Mouse (Mus musculus): ENCODE data around the gene Olfr1240. TPM values are rescaled to one million over a fixed set of nuclear protein-coding genes. Genes with fewer than 3 reads are reported as not detected.

Gene Olfr1240
- not detected for total RNA-seq (2021)
- long read RNA-seq, experiment 1, result 0 reads
- long read RNA-seq, experiment 2, result 0 reads

DNA sequence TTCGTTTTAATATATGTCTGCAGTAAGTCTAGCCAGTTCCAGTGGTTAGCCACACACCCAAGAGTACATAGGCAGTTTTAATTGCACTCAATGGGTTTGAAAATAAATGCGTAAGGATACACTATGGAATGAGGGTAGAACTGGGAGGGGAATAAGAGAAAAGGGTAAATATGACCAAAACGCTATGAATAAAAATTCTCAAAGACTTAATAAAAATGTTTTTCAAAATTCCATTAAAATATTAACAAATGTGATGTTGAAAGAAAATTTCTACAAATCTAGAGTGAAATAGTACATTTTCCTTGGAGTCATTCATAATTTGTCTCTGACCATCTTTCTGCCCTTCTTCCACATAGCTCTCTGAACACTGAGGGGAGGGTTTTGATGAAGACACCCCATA, at the start of gene Olfr1240:
Gene Olfr1240 (minus strand): TSS at position 101 of the 400 bp plus-strand sequence.
- no peak for DNase-seq (ENCODE audit: low spot score in 2 of 2)

DNA sequence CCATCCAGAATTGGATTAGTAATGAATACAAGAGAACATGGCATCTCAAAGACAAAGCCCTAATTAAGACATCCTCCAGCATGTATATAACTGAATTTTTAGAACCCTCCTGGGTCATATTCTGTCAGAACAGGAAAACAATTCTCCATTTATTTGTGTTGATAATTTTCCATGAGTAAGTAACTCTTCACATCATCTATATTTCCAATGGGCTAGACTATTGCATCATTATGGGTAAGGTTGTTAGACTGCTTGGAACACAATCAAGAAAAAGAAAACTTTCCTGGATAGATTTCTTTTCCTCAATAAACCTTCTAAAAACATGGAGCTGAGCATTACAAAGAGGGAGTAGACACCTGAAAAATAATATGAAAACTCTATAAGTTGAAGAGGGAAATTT, 44.2 kb upstream of the Olfr1240 start, which contains the start of gene Olfr1241:
Gene Olfr1241 (minus strand): TSS at position 101 of the 400 bp plus-strand sequence.
- DNase-seq (ENCODE audit: low spot score in 2 of 2), result no peak

DNA sequence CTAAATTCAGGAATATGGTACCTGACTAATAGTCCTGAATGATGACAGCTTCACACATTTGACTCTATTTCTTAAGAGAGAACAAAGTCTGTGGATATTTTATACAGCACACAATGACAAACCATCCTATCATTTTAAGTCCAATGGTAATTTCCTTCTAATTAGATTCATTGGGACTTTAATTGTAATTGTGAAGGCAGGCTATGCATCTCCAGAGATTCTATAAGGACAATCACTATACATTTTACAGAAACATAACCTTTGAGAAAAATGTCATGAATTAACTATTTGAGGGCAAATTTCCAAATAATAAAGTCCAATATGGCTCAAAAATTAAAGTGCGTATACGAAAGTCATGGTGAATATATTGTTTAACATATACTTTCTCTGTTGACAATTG, 22.5 kb downstream of the Olfr1240 start, which contains the start of gene Olfr1239:
Gene Olfr1239 (minus strand): TSS at position 101 of the 400 bp plus-strand sequence.
- no peak for DNase-seq (ENCODE audit: low spot score in 2 of 2)

DNA sequence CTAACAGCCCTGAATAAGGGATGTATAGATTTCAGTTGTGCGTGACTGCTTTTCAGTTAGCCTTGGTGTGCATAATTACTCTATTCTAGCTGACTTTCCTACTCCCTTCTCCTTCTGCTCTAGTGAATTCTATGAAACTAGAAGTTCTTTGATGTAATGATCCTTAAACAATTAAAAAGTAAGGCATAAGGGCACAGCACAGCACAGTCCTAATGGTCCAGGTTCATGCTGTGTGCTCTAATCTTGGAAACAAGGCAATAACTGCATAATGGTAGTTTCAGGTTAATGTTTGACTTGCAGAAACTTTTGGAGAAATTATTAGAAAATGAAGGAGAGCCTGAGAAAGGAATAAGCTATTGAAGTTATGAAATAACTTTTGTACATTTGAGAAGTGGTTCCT, 28.2 kb downstream of the Olfr1240 start:
- no peak for DNase-seq (ENCODE audit: low spot score in 2 of 2)

DNA sequence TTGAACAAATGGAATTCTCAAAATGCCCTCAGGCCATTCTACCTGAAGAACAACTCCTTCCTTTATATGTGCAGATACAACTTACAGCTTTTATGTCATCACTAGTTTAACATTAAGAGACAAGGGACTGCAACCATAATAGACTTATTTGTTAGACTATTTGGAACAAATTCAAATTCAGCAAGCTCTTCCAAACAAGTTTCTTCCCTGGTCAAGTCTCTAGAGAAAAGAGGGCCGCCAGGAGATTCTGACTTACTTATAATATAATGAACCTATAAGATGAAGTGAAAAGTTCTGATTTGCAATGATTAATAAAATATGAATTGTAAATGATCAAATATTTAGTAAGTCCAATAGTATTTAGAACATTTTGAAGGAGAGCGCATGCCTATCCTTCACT, 33.2 kb downstream of the Olfr1240 start, which contains the start of gene Olfr1238:
Gene Olfr1238 (minus strand): TSS at position 101 of the 400 bp plus-strand sequence.
- no peak for DNase-seq (ENCODE audit: low spot score in 2 of 2)

DNA sequence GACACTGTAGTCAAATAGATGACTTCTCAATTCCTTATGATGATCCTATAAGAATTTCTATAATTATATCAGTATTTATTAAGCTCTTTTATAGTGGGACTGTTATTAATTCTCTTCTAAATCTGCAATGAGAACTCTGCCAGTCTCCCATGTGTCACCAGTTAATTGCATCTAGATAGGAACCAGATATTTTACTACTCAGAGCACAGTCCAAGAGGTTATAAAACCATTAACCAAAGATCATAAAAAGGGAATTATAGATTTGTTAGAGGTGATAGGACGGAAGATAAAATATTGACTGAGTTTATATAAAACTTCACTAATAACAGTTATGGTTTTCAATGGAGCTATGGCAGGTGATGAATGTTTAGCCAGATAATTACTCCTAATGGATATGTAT, 41.9 kb downstream of the Olfr1240 start:
- DNase-seq (ENCODE audit: low spot score in 2 of 2), result no peak

Other genes with a start within 250 kb of the Olfr1240 start
- gene Olfr1226, start 243.0 kb downstream of the Olfr1240 start, total RNA-seq (2021), result not detected
- not detected for gene Olfr1228, start 188.9 kb downstream of the Olfr1240 start, total RNA-seq (2021)
- not detected for gene Olfr1229, start 155.0 kb downstream of the Olfr1240 start, total RNA-seq (2021)
- gene Olfr1230, start 145.7 kb downstream of the Olfr1240 start, total RNA-seq (2021), result not detected
- not detected for gene Olfr1231, start 135.9 kb downstream of the Olfr1240 start, total RNA-seq (2021)
- gene Olfr1232, start 113.3 kb downstream of the Olfr1240 start, total RNA-seq (2021), result not detected
- not detected for gene Olfr1233, start 100.6 kb downstream of the Olfr1240 start, total RNA-seq (2021)
- gene Olfr1234, start 78.1 kb downstream of the Olfr1240 start, total RNA-seq (2021), result not detected
- gene Olfr1238, start 33.3 kb downstream of the Olfr1240 start, total RNA-seq (2021), result not detected
- gene Olfr1239, start 22.6 kb downstream of the Olfr1240 start, total RNA-seq (2021), result not detected
- gene Olfr1241, start 44.1 kb upstream of the Olfr1240 start, total RNA-seq (2021), result not detected
- not detected for gene Olfr1242, start 55.3 kb upstream of the Olfr1240 start, total RNA-seq (2021)
- gene Olfr1243, start 88.5 kb upstream of the Olfr1240 start, total RNA-seq (2021), result not detected
- gene Olfr1245, start 135.4 kb upstream of the Olfr1240 start, total RNA-seq (2021), result not detected
- not detected for gene Olfr1246, start 150.2 kb upstream of the Olfr1240 start, total RNA-seq (2021)
- not detected for gene Olfr1247, start 171.1 kb upstream of the Olfr1240 start, total RNA-seq (2021)
- gene Olfr1248, start 175.2 kb upstream of the Olfr1240 start, total RNA-seq (2021), result not detected
- gene Olfr1249, start 192.0 kb upstream of the Olfr1240 start, total RNA-seq (2021), result not detected
- not detected for gene Olfr1250, start 218.5 kb upstream of the Olfr1240 start, total RNA-seq (2021)
- gene Olfr1251, start 228.9 kb upstream of the Olfr1240 start, total RNA-seq (2021), result not detected